Mouse (Mus musculus): Measurements from ENCODE around the gene Auts2. TPM values are rescaled to one million over a fixed set of nuclear protein-coding genes. Genes with fewer than 3 reads are reported as not detected.
A peak's percentile ranks its signal among the peaks of the same experiment; 100 is the strongest.

Auts2 gene
- total RNA-seq, 2 experiments from 2014 or later: 43.4 to 57.3 TPM

GRCm38 (mm10) chr5:131815498-131815897, 727.6 kb downstream of the Auts2 start:
- no peak for DNase-seq (ENCODE audit: low spot score in 2 of 2)

- peak in 1 of 2 experiments; percentile 37 for DNase-seq (ENCODE audit: low spot score in 2 of 2)
These were observed 728.6 kb downstream of the Auts2 start for GRCm38 (mm10) chr5:131814503-131815003.

GRCm38 (mm10) chr5:131813952-131814502, 729.1 kb downstream of the Auts2 start:
- DNase-seq (ENCODE audit: low spot score in 2 of 2): peak in 1 of 2 experiments; percentile 25

GRCm38 (mm10) chr5:131813331-131813781, 729.8 kb downstream of the Auts2 start:
- peak in 1 of 2 experiments; percentile 25 for DNase-seq (ENCODE audit: low spot score in 2 of 2)

DNA sequence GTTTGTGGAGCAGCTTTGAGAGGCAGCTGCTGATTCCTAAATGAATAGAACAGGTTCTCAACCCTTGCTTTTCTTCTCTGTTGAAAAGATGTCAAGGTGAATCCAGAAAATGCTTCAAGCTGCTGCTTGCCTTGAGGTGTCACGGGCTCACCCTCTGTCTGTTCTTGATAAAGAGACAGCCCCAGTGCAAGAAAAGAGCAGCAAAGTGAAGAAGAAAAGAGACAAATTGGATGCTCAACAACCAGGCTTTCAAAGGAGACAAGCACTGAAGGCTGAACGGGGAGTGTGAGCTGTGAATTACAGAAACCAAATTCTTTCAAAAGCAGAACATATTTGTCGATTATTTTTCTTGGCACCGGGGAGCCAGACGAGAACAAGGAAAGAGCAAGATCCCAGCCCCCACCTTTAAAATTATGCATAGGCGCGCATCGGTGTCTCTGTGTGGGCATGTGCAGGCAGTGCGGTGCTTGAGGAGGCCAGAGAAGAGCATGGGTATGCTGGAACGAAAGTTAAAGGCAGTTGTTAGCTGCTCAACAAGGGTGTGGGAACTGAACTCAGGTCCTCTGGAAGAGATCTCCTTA, 730.6 kb downstream of the Auts2 start:
- DNase-seq (ENCODE audit: low spot score in 2 of 2): no peak

DNA sequence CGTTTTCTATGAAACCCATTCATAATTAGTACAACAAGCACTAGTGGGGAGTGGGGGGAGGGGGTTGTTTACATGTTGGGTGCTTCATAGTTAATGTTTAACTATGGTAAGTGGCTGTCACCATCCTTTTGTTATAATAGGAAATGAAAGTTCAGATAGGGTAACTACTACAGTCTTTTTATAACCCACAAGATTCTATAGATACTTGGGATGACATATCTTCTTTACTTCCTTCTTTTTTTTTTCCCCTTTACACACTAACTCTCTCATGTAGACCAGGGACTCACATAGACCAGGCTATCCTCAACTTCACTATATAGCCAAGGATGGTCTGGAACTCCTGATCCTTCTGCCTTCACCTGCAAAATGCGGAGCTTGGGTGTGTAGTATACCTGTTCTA, 736.8 kb downstream of the Auts2 start:
- DNase-seq (ENCODE audit: low spot score in 2 of 2): no peak

DNA sequence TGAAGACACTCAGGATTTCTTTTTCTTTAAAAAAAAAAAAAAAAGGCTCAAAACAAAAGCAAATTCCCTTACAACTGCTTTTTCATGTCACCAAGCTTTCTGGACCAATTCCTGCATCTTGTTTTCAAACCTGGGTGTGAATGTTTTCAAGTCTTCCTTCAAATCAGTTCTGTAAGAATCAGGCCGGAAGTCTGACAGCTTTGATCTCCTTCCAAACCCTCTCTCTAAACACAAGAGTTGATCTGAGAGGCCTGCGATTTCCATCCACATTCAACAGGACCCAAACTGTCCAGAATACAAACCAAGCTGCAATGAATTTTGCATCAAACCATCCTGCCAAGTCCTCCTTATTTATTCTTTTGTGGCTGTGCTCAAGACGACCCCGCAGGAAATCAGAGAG, 737.9 kb downstream of the Auts2 start:
- no peak for DNase-seq (ENCODE audit: low spot score in 2 of 2)

DNA sequence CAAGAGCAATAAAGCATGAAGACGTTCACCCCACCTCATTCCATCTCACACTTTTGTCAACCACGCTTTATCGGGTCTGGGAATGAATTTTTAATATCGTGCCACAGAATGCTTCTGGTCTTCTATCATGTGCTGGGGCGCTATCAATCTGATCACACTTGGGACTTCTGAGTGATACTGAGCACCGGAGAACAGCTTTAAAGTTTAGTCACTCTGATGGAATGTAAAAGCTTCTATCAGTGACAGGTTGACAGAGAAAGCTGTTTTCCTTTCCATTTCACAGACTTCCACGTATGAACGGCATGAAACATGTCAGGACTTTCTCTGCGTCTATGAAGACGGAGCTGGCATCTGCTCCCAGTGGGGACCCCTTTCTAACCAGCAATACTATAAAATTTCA, 739.5 kb downstream of the Auts2 start:
- no peak for DNase-seq (ENCODE audit: low spot score in 2 of 2)

GRCm38 (mm10) chr5:131802340-131803036, 740.7 kb downstream of the Auts2 start:
- DNase-seq (ENCODE audit: low spot score in 2 of 2): no peak

DNA sequence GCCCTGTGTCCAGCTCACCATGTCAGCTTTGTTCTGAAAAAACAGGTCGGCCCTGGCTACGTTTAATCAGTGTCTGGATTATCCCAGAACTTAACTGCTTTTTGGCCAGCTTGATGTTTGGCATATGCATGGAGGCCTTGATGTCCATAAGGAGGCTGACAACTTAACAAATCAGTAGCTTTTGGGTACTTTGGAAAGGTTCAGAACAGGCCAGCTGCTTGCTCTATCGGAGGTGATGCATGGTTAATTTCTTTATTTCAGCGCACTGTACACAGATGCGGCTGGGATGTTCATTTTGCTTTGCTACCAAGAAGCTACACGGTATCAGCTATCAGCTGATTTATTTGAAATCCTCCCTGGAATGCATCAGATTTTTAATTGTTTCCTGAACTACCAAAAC, 741.2 kb downstream of the Auts2 start:
- no peak for DNase-seq (ENCODE audit: low spot score in 2 of 2)

- no peak for DNase-seq (ENCODE audit: low spot score in 2 of 2)
These were observed 744.8 kb downstream of the Auts2 start for GRCm38 (mm10) chr5:131798373-131798772.

DNA sequence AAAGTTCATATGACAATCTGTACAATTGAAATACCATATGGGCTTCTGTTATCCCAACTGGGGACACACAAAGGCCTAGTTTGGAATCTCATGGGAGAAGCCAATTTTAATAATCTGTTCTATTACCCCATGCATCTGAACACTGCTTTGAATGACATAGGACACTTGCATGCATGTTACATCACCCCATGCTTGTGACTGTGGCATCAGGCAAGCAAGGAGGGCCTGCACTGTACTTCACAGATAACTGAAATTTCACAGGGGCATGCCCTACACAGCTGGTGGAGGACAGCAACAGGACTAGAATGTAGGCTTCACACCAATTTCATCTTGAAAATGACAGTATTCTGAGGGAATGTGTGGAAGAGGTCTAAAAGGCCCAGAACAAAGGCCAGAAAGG, 746.1 kb downstream of the Auts2 start:
- DNase-seq (ENCODE audit: low spot score in 2 of 2): peak in 1 of 2 experiments; percentile 14

DNA sequence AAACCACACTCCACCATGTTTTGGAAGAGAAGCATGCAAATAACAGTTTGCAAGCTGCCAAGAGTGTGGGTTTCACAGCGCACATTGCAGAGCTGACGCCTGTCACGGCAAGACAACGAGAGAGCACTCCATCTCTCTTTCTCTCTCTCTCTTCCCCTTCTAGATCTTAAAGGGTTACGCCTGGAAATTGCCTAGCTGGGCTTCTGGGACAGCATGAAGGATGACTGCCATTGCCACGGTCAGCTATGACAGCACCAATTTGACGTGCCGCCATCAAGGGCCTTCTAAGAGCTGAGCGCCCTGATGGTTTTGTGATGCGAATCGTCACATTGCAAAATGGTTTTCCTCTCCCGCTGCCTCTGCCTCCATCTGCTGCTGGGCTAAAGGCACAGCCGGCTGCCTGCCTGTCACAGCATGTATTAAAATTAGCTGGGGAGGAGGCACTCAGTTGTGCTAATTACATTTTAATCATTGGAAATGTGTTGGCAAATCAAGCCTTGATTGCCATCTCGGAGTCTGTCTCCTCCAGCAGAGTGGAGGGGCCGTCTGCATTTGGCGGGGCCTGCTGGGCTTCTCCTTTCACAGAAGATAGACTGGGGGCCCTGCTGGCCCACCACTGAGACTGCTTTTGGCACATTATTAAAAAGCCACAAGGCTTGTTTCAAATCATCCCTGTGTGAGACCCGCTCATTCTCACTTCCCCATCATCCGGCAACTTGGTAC, 748.6 kb downstream of the Auts2 start:
- DNase-seq (ENCODE audit: low spot score in 2 of 2): no peak

GRCm38 (mm10) chr5:131789601-131790000, 753.5 kb downstream of the Auts2 start:
- no peak for DNase-seq (ENCODE audit: low spot score in 2 of 2)

DNA sequence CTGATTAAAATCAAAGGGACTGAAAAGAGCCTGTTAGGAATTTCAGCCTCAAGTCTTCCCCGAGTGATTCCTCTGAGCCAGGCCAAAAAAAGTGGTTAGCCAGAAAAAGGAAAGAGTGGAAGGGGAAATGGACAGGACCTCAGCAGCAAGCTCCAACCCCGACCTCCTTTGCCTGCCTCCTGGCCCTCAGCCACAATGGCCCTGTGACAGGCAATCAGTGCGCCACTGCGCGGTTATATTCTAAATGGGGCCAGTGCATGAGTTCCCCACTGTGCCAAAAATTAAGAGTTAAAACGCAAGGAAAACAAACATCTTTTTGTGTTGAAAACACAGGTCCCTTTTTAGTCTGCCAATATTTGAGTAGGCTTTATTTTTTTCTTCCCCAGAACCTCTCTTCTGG, 755.1 kb downstream of the Auts2 start:
- no peak for DNase-seq (ENCODE audit: low spot score in 2 of 2)

DNA sequence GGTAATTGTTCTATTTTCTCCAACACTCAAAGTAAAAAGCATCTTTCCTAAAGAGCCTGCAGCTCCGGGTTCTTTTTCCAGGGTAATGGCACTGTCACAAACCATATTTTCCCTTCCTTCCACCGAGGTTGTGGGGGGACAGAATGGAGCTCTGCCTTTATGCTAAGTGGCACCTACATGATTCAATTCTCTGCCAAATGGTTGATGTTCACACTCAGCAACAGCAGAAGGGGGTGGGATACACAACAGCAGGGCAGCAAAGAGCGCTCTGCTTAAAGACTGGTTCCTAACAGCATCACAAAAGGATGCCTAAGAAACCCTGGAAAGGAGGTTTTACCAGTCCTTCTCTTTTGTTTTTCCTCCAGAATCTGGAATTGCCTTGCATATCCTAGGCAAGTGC, 759.9 kb downstream of the Auts2 start:
- no peak for DNase-seq (ENCODE audit: low spot score in 2 of 2)

DNA sequence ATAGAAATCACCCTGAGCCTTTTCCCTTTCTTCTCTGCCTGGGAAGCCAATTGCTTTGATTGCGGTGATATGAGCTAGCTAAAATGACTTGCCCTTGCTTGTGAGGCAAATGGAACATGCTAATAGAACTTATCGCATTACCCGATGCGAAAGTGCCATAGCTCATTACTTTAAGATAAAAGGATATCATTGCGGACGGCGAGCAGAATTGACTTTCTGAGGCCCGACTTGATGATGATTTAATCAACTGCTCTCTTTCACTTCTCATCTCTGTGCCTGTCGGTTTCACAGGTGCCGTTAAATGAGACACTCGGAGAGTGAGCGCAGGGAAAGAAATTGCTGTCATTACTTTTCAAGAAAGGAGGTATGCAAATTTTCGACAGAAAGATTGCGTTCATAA, 762.1 kb downstream of the Auts2 start:
- DNase-seq (ENCODE audit: low spot score in 2 of 2): no peak

DNA sequence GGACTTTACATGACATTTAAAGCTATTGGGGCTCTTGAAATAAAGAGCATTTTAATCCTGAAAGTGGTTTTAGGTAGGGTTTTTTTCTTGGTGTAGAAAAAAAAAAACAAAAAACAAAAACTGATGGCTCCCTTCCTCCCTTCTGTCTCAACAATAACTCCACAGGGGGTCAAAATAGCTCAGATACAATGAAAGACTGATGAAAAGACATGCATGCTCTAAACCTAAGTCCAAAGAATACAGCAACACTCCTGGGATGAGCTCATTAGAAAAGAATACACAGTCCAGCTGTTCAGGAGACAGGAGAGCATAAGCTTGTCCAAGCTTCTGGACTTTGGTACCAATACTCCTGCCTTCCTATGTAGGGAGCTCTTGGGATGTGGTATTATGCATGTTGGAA, 764.0 kb downstream of the Auts2 start:
- no peak for DNase-seq (ENCODE audit: low spot score in 2 of 2)

GRCm38 (mm10) chr5:131775672-131776071, 767.5 kb downstream of the Auts2 start:
- no peak for DNase-seq (ENCODE audit: low spot score in 2 of 2)

GRCm38 (mm10) chr5:131775222-131775621, 767.9 kb downstream of the Auts2 start:
- DNase-seq (ENCODE audit: low spot score in 2 of 2): no peak

DNA sequence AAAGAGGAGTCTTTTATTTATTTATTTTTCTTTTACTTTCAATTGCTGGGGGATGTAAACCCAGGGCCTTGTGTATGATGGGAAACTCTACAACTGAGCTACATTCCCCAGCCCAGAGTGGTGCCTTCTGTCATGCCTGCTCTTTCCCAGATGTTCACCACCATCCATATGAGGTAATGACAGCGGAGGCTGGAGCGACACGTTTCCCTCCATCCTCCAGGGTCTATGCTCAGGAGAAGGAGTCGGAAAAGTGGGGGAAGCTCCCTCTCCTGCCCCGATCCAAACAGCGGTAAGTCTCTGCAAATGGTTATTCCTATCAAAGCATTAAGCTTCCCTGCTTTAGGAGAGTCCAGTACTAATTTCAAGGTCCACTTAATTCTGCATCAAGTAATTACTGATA, 768.4 kb downstream of the Auts2 start:
- no peak for DNase-seq (ENCODE audit: low spot score in 2 of 2)

GRCm38 (mm10) chr5:131772616-131773015, 770.5 kb downstream of the Auts2 start:
- DNase-seq (ENCODE audit: low spot score in 2 of 2): no peak
